Mouse (Mus musculus): ENCODE measurements around the gene Bcorl1. TPM values are rescaled to one million over a fixed set of nuclear protein-coding genes. Genes with fewer than 3 reads are reported as not detected.
A peak's percentile ranks its signal among the peaks of the same experiment; 100 is the strongest.

The Bcorl1 gene
- total and polyA plus RNA-seq, 2 experiments: 2.2 to 2.8 TPM

- H3K27ac ChIP-seq (replicated peaks; ENCODE audit: insufficient read depth, low read depth, low read length): no peak overlapping the region
- no peaks in the 10 kb centered on the region for H3K27me3 ChIP-seq (ENCODE audit: control insufficient read depth, insufficient read depth, low read length)
- H3K9ac ChIP-seq (ENCODE audit: low read depth, low read length): no peak overlapping the region
- no peak for DNase-seq (ENCODE audit: extremely low read depth, low read depth, low spot score)
- no peak overlapping the region for H3K4me3 ChIP-seq (ENCODE audit: insufficient read depth, low read depth, low read length)
- WGBS: 95% methylated on average over 4 of the region's 4 CpGs
- H3K36me3 ChIP-seq (ENCODE audit: control insufficient read depth, insufficient read depth, low read length): peaks cover 22% of the 10 kb centered on the region
- H3K79me2 ChIP-seq (ENCODE audit: control insufficient read depth, insufficient read depth, low read length): no peaks in the 10 kb centered on the region
- TF ChIP-seq CTCF (IDR thresholded peaks at IDR 0.05; ENCODE audit: low read depth, low read length): no peak
- H3K4me1 ChIP-seq (ENCODE audit: control insufficient read depth, insufficient read depth, low read length): no peaks in the 10 kb centered on the region
These were observed 58.8 kb downstream of the Bcorl1 start for GRCm38 (mm10) chrX:48399994-48400393.

- Histone ChIP-seq H3K27ac (replicated peaks; ENCODE audit: insufficient read depth, low read depth, low read length) (no peak overlapping the region), H3K4me1 (ENCODE audit: control insufficient read depth, insufficient read depth, low read length) (no peaks in the 10 kb centered on the region), H3K79me2 (ENCODE audit: control insufficient read depth, insufficient read depth, low read length) (no peaks in the 10 kb centered on the region), H3K9ac (ENCODE audit: low read depth, low read length) (no peak overlapping the region), H3K36me3 (ENCODE audit: control insufficient read depth, insufficient read depth, low read length) (peaks cover 20% of the 10 kb centered on the region), H3K27me3 (ENCODE audit: control insufficient read depth, insufficient read depth, low read length) (no peaks in the 10 kb centered on the region), H3K4me3 (ENCODE audit: insufficient read depth, low read depth, low read length) (no peak overlapping the region)
- TF ChIP-seq CTCF (IDR thresholded peaks at IDR 0.05; ENCODE audit: low read depth, low read length): no peak
- no peak for TF ChIP-seq POLR2A (IDR thresholded peaks at IDR 0.05; ENCODE audit: extremely low read depth, insufficient read depth, low read length)
- DNase-seq (ENCODE audit: extremely low read depth, low read depth, low spot score): no peak
- WGBS: 71% methylated on average over 3 of the region's 3 CpGs
These were observed 64.0 kb downstream of the Bcorl1 start for GRCm38 (mm10) chrX:48405141-48405540.

- H3K4me1 ChIP-seq (ENCODE audit: control insufficient read depth, insufficient read depth, low read length): peaks cover 2% of the 10 kb centered on the region; the same call in 1 of the 2 replicates
- peak; percentile 43 for DNase-seq (ENCODE audit: extremely low read depth, low read depth, low spot score)
- WGBS: 4% methylated on average over 32 of the region's 36 CpGs
- no peak for TF ChIP-seq POLR2A (IDR thresholded peaks at IDR 0.05; ENCODE audit: extremely low read depth, insufficient read depth, low read length)
- TF ChIP-seq CTCF (IDR thresholded peaks at IDR 0.05; ENCODE audit: low read depth, low read length): peak; percentile 83
- no peak overlapping the region for H3K27ac ChIP-seq (replicated peaks; ENCODE audit: insufficient read depth, low read depth, low read length)
- H3K9ac ChIP-seq (ENCODE audit: low read depth, low read length): peak overlapping the region; percentile 18; the same call in 1 of the 2 replicates
- no peaks in the 10 kb centered on the region for H3K79me2 ChIP-seq (ENCODE audit: control insufficient read depth, insufficient read depth, low read length)
- H3K4me3 ChIP-seq (ENCODE audit: insufficient read depth, low read depth, low read length): peak overlapping the region; percentile 59
- H3K36me3 ChIP-seq (ENCODE audit: control insufficient read depth, insufficient read depth, low read length): 0 out of 2 replicates have a peak, but pooled peaks cover 2% of the 10 kb centered on the region
- H3K27me3 ChIP-seq (ENCODE audit: control insufficient read depth, insufficient read depth, low read length): no peaks in the 10 kb centered on the region
These were observed 68.6 kb downstream of the Bcorl1 start for GRCm38 (mm10) chrX:48409611-48410387.

GRCm38 (mm10) chrX:48410388-48410776 lies 69.2 kb downstream of the Bcorl1 start:
- Histone ChIP-seq H3K4me3 (ENCODE audit: insufficient read depth, low read depth, low read length) (no peak overlapping the region), H3K79me2 (ENCODE audit: control insufficient read depth, insufficient read depth, low read length) (no peaks in the 10 kb centered on the region), H3K36me3 (ENCODE audit: control insufficient read depth, insufficient read depth, low read length) (0 out of 2 replicates have a peak, but pooled peaks cover 2% of the 10 kb centered on the region), H3K27me3 (ENCODE audit: control insufficient read depth, insufficient read depth, low read length) (no peaks in the 10 kb centered on the region), H3K27ac (replicated peaks; ENCODE audit: insufficient read depth, low read depth, low read length) (no peak overlapping the region), H3K9ac (ENCODE audit: low read depth, low read length) (no peak overlapping the region), H3K4me1 (ENCODE audit: control insufficient read depth, insufficient read depth, low read length) (peaks cover 2% of the 10 kb centered on the region; the same call in 1 of the 2 replicates)
- DNase-seq (ENCODE audit: extremely low read depth, low read depth, low spot score): no peak
- TF ChIP-seq POLR2A (IDR thresholded peaks at IDR 0.05; ENCODE audit: extremely low read depth, insufficient read depth, low read length) (no peak), CTCF (IDR thresholded peaks at IDR 0.05; ENCODE audit: low read depth, low read length) (no peak)
- 7% methylated on average over 7 of the region's 7 CpGs for WGBS

DNA sequence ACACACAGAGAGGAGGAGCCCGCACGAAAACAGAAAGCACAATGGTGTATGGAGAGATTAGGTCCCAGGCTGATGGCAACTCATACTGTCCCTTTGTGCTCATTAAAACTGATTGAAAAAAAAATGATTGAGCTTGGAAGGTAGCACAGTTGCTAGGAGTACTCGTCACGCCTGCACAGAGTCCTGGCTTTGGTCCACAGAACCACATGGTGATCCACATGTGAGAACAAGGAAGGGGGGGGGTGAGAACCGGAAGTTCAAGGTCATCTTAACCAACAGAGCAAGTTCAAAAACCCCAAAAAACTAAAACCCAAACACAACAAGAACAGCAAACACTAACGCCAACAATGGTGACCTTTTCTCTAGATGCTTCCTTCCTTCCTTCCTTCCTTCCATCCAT lies 71.5 kb downstream of the Bcorl1 start:
- H3K9ac ChIP-seq (ENCODE audit: low read depth, low read length): no peak overlapping the region
- WGBS: 42% methylated on average over 6 of the region's 6 CpGs
- no peaks in the 10 kb centered on the region for H3K27me3 ChIP-seq (ENCODE audit: control insufficient read depth, insufficient read depth, low read length)
- H3K4me3 ChIP-seq (ENCODE audit: insufficient read depth, low read depth, low read length): no peak overlapping the region
- DNase-seq (ENCODE audit: extremely low read depth, low read depth, low spot score): no peak
- H3K36me3 ChIP-seq (ENCODE audit: control insufficient read depth, insufficient read depth, low read length): no peaks in the 10 kb centered on the region
- TF ChIP-seq CTCF (IDR thresholded peaks at IDR 0.05; ENCODE audit: low read depth, low read length): no peak
- no peak for TF ChIP-seq POLR2A (IDR thresholded peaks at IDR 0.05; ENCODE audit: extremely low read depth, insufficient read depth, low read length)
- H3K79me2 ChIP-seq (ENCODE audit: control insufficient read depth, insufficient read depth, low read length): no peaks in the 10 kb centered on the region
- peaks cover 2% of the 10 kb centered on the region; the same call in 1 of the 2 replicates for H3K4me1 ChIP-seq (ENCODE audit: control insufficient read depth, insufficient read depth, low read length)
- H3K27ac ChIP-seq (replicated peaks; ENCODE audit: insufficient read depth, low read depth, low read length): no peak overlapping the region

DNA sequence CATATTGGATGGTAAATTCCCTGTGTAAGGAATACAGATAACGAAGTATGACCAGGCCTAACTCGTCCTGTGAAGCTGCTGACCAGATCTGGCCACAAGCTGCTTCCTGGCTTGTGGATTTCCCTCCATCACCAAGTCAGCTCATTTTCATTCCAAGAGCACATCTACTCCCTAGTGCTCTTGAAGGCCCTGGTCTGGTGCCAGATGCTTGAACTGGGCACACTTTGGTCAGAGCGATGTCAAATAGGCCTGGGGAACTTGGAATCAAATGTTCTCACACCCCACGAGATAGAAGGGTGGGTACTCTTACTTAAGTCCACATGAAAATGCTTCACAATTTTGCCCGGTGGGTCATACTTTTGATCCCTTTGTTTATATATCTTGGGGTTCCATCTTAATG lies 73.1 kb downstream of the Bcorl1 start:
- Histone ChIP-seq H3K4me1 (ENCODE audit: control insufficient read depth, insufficient read depth, low read length) (peaks cover 2% of the 10 kb centered on the region; the same call in 1 of the 2 replicates), H3K79me2 (ENCODE audit: control insufficient read depth, insufficient read depth, low read length) (no peaks in the 10 kb centered on the region), H3K36me3 (ENCODE audit: control insufficient read depth, insufficient read depth, low read length) (no peaks in the 10 kb centered on the region), H3K27me3 (ENCODE audit: control insufficient read depth, insufficient read depth, low read length) (no peaks in the 10 kb centered on the region), H3K27ac (replicated peaks; ENCODE audit: insufficient read depth, low read depth, low read length) (no peak overlapping the region), H3K9ac (ENCODE audit: low read depth, low read length) (no peak overlapping the region), H3K4me3 (ENCODE audit: insufficient read depth, low read depth, low read length) (no peak overlapping the region)
- WGBS: 91% methylated on average over 5 of the region's 5 CpGs
- DNase-seq (ENCODE audit: extremely low read depth, low read depth, low spot score): no peak
- no peak for TF ChIP-seq POLR2A (IDR thresholded peaks at IDR 0.05; ENCODE audit: extremely low read depth, insufficient read depth, low read length)
- no peak for TF ChIP-seq CTCF (IDR thresholded peaks at IDR 0.05; ENCODE audit: low read depth, low read length)

Measured in liver, adult 2 months (tissue).